Mouse (Mus musculus) frontal cortex, postnatal 10 days (tissue): ENCODE data around the gene Hspa14.

Source experiments
- DNase-seq, 2 experiments: peaks; one replicate each; pipeline ENCODE4 v3.0.0; 2022; ENCODE audit warnings: low spot score in 2 of 2, mixed read lengths in 1 of 2

Gene Hspa14

GRCm38 (mm10) chr2:3512552-3513454, at the start of gene Hspa14, which contains the start of the genes Gm45902 and Cdnf:
Gene Hspa14, minus strand, starts transcription at chr2:3512814.
Gene Gm45902, minus strand, starts transcription at chr2:3512790.
Gene Cdnf, plus strand, starts transcription at chr2:3513030.
- peak; percentile 96 to 97 for DNase-seq

- peak in 1 of 2 experiments; percentile 40 for DNase-seq
Observed at GRCm38 (mm10) chr2:3546588-3546987, 34.0 kb upstream of the Hspa14 start.

- DNase-seq = no peak
Observed at GRCm38 (mm10) chr2:3546055-3546454, 33.4 kb upstream of the Hspa14 start.

DNA sequence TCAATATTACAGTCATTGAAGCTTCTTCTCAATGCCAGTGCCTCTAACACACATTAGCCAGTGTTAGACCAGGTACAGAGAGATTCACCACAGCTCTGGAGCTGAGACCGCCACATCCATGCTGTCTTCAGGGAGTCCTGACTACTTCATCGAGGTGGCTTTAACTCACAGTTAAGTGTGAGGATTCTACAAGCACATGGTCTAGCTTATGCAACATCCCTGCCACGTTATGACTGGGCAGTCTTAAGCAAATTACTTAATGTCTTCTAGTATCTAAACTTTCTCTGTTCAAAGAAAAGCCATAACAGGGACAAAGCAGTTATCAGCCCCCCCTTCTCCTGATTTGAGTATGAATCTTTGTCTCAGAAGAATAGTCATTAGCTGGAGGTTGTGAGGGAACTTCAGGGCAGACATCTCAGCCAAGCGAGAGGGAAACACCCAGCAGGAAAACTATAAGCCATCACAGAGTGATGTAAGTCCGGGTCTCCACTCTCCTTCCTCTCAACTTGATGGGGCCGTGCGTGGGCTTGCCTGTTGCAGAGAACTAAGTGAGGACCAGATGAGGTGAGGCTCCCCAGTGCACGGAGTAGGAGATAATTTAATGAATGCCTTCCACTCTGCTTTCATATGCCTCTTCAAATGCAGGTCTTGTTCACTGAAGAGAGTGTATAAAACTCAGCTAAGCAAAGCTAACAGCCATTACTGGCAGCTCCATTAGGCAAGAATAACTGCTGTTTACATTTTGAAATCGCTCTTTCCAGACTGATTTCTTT, 28.9 kb upstream of the Hspa14 start:
- DNase-seq = no peak

DNA sequence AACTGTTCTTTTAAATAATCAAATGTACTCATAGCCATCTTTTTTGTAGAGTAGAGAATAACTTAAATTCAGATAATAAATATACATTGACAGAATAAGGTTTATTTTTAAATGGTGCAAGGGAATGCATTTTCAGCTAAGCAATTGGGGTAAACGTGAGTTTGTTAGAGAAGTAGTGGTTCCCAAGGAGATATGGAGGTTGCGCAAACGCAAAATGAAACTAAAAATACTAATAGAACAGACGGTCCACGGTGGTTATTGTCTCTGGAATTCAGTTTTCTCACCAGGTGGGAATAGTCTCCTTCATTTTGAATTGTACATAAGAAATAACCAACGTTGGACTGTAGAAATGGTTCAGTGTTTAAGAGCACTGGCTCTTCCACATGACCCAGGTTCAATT, 13.7 kb upstream of the Hspa14 start:
- no peak for DNase-seq

DNA sequence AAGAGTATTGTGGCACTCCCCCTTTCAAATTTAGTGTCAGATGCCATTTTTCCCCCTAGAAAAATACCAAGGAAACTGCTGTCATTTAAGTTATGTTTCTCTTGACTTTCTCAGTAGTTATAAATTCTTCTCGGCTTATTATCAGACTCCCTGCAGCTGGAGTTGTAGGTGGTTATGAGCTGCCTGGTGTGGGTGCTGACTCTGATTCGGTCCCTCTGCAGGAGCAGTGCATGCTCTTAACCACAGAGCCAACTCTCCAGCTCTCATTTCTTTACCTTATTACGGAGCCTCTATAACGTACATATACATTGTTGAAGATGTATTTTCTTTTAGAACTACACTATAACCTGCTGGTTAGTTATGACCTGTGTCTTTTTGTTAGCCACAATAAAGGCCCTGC, 9.9 kb upstream of the Hspa14 start:
- no peak for DNase-seq

DNA sequence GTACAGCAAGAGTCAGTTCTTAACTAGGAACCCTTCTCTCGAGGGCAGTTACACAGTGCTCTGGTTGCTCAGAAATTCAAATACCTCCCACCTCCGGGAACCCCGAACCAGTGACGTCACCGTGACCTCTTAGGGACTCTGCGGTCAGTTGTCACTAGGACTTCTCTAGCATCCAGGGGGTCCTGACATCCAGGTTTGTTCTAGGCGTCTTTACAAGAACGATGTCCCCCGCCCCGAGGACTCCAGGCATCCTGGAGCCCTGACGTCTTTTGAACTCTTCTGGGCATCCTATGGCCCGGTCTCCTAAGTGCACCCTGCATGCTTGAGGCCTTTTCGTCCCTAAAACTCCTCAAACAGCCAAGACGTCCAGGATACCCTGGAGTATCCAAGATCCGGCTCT, 538 bp downstream of the Hspa14 start:
- DNase-seq = peak in 1 of 2 experiments; percentile 23

DNA sequence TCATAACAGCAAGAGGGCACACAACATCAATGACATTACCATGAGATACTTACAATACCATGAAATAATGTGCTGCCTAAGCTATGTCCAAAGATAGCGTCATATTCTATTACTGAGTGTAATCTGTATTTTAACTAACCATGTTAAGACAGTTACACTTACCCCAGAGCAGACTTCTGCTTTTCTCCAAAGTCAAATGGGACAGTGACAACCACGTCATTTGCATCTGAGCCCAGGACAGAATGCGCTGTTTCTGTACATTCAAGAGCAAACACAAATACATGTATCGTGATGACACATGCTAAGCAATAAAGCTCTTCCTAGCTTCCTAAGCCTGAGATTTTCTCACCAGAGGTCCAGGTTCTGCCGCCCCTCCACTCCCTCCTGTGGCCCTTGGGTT, 11.7 kb downstream of the Hspa14 start:
- DNase-seq = no peak

GRCm38 (mm10) chr2:3499543-3499942, 13.1 kb downstream of the Hspa14 start:
- DNase-seq = no peak

DNA sequence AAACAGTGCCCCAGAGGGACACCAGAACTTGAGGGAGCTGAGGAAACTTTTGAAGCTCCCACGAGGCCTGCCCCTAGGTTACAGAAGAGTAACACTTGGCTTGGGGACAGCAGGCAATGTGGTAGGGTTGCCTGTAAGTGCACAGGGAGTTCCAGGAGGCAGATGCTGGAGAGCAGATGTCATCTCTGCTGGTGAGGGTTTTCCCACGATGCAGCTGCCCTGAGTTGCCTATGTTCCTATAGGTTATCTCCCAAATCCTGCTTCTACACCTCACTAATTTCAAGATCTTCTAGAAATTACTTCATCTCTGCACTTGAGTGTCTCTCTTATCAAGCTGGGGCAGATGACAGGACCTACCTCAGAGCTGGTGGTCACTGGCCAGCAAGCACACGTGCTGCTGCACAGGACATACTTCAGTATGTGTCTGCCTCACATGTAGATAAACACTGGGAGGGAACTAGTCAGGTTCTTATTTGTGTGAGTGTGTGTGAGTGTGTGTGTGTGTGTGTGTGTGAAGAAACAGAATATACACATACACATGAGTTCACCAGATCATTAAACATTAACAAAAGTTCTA, 18.7 kb downstream of the Hspa14 start:
- no peak for DNase-seq

DNA sequence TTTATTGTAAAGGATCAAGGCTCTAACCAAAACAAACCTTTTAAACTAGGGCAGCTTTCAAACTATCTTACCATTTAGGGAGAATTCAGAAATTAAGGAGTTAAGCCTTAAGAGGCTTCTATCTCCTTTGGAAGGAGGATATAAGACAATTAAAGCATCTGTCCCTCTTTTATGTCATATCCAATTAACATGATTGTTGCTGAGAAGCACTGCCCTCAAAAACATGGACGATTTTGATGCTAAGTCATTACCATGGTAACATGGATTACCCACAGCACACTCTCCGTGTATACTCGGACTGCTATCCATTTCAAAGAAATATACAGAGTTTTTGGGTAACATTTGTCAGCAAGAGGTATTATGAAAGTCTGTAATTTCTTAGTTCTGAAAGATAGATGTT, 22.8 kb downstream of the Hspa14 start:
- DNase-seq = no peak

DNA sequence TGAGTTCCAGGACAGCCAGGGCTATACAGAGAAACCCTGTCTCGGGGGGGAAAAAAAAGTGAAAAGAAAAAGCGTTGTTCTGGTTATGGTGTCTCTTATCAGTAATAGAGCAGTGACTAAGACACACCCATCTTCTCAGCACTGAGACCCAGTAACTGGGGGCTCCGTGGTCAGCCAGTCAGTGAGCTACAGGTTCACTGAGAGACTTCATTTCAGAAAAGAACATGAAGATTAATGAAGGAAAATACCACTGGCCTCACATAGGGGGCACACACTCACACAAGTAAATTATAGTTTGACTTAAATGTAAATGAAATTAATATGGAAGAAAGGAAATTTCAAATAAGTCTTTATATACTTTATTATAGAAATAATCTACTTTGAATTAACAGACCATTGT, 32.4 kb downstream of the Hspa14 start:
- no peak for DNase-seq

DNA sequence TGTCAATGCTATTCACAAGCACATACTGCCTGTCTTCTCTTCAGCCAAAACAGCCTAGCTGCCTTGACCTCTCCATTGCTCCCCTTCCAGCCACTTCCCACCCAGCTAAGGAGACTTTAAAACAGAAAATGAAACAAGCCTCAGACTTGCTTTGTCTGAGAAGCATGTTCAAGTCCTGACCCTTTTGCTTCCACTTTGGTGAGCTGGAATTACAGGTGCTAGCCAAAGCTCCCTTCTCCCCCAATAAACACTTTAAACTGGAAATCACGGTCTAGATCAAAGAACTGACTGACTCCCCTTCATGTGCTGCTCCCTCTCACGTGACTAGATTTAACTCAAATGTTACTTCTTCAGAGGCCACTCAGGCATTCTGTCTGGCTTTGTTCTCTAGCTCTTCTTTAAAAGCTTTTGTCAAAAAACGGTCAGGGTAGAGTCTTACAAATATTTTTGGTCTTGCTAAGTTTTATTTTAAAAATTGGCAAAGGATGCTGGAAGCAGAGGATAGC, 36.8 kb downstream of the Hspa14 start:
- no peak for DNase-seq

DNA sequence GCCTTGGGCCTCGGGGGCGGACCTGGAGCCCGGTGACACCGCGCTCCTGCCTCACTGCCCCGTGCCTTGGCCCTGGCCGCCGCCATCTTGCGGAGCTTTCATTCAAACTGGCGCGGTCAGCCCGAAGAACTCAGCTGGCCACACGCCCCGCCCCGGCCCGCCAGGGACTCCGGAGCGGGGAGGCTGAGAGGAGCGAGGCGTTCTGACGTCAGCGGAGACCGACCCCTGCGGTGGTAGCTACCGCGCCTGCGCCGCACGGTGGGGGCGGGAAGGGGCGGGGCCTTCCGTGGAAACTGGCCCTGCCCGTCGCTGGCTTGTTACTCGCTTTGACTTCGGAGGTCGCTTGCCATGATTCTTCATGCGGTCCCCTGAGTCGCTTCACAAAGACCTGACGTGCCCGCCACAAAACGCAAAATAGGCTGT, 37.7 kb downstream of the Hspa14 start, which contains the start of gene Suv39h2:
Gene Suv39h2 (minus strand): TSS at position 171 of the 423 bp plus-strand sequence.
- peak; percentile 92 to 96 for DNase-seq

GRCm38 (mm10) chr2:3474361-3474805, 38.2 kb downstream of the Hspa14 start:
- DNase-seq = peak; percentile 45 to 64

- DNase-seq = no peak
Observed at GRCm38 (mm10) chr2:3473891-3474290, 38.7 kb downstream of the Hspa14 start.

DNA sequence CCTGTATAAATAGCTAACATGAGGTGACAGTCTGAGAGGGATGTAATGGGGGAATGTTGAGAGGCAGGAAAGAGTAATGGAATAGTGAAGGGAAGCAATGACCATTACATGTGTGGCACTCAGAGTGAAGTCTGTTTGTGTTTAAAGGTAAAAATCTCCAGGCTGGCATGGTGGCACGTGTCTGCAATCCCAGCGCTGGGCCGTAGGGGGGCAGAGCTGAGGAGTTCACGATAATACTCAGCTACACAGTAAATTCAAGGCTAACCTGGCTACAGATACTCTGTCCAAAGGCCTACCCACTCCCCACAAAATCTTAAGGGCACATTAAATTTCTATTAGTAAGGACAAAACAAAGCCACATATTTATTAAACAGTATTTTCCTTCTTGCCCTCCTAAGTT, 56.0 kb downstream of the Hspa14 start:
- no peak for DNase-seq

DNA sequence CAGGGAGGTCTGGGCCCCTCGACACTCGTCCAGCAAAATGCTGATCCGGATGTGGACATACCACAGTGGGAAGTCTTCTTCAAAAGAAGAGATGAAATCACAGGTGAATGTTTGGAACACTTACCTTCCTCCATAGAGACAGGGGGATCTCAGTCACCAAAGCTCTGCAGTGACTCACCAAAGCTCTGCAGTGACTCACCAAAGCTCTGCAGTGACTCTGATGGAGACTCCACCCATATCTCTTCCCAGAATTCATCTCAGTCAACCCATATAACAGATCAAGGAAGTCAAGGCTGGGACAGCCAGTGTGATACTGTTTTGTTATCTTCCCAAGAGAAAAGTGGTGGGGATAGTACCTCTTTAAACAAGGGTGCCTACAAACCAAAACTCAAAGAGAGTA, 59.5 kb downstream of the Hspa14 start:
- DNase-seq = no peak

- peak in 1 of 2 experiments; percentile 33 for DNase-seq
Observed at GRCm38 (mm10) chr2:3449431-3449830, 63.2 kb downstream of the Hspa14 start.

DNA sequence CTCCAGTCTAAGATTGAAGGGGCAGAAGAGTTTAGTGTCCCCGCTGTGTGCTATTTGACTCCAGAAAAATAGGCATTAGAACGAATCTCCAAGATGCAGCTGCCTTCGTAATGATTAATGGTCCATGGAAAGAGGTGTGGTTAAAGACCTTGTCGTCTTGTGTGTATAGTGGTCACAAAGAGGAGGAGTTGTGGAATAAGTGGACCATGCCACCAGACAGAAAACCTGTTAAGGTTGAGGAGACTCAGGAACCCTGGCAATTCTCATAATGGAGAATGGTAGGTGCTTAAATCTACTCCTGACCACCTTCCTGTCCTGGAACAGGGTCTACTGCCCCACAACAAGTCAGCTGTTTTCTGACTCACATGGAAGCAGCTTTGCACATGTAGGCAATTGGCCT, 66.6 kb downstream of the Hspa14 start:
- DNase-seq = no peak

GRCm38 (mm10) chr2:3444206-3444605, 68.4 kb downstream of the Hspa14 start:
- DNase-seq = no peak
